Mouse (Mus musculus) inflammation-experienced regulatory T-cells, adult 6 months (primary cell): Measurements from ENCODE around the gene Mindy3. TPM values are rescaled to one million over a fixed set of nuclear protein-coding genes. Genes with fewer than 3 reads are reported as not detected.

Experiments
- ATAC-seq: one replicate; pipeline ENCODE4 v1.8.0; 2017
- polyA plus RNA-seq, 3 experiments: library from polyadenylated mRNA; unstranded; fragments of 100-300 nt; shearing (Covaris generic); gene quantifications; one replicate each; pipeline ENCODE4 v1.2.1; 2017

The Mindy3 gene
- polyA plus RNA-seq, 3 experiments from 2014 or later, result 32.9 to 66.5 (median 46.4) TPM

GRCm38 (mm10) chr2:12300449-12301228, 118.6 kb downstream of the Mindy3 start:
- ATAC-seq, result no peak

GRCm38 (mm10) chr2:12297287-12297686, 122.0 kb downstream of the Mindy3 start:
- no peak for ATAC-seq

Other genes starting within 250 kb of the Mindy3 start
- gene Itga8, start 117.5 kb downstream of the Mindy3 start, polyA plus RNA-seq, result not detected